Mouse (Mus musculus): ENCODE data around the gene Hip1r. TPM values are rescaled to one million over a fixed set of nuclear protein-coding genes. Genes with fewer than 3 reads are reported as not detected.

Hip1r gene
- polyA plus RNA-seq, 1 experiment, result 10.5 TPM

GRCm38 (mm10) chr5:124025146-124025545 lies 51.7 kb downstream of the Hip1r start:
- Histone ChIP-seq H3K4me3 (no peak overlapping the region), H3K4me2 (ENCODE audit: low read depth) (no peak overlapping the region), H3K36me3 (ENCODE audit: control insufficient read depth, insufficient read depth) (no peaks in the 10 kb centered on the region), H3K27me3 (ENCODE audit: control insufficient read depth, insufficient read depth, insufficient read length) (no peaks in the 10 kb centered on the region), H3ac (ENCODE audit: control insufficient read depth, insufficient read length) (no peak overlapping the region), H3K79me2 (ENCODE audit: control insufficient read depth, insufficient read depth) (peaks cover 98% of the 10 kb centered on the region)
- TF ChIP-seq TCF12 (IDR thresholded peaks at IDR 0.05; ENCODE audit: insufficient read depth, poor library complexity, severe bottlenecking), result no peak
- TF ChIP-seq MAX (IDR thresholded peaks at IDR 0.05; ENCODE audit: low read depth), result no peak
- TF ChIP-seq POLR2AphosphoS2 (IDR thresholded peaks at IDR 0.05; ENCODE audit: insufficient read length, low read depth), result no peak
- no peak for TF ChIP-seq REST (IDR thresholded peaks at IDR 0.05; ENCODE audit: insufficient read depth, insufficient read length)
- no peak for TF ChIP-seq MYOD1 (IDR thresholded peaks at IDR 0.05; ENCODE audit: control insufficient read depth in 1 of 3, insufficient read length in 2 of 3, low read depth in 2 of 3)
- no peak for TF ChIP-seq CEBPB (IDR thresholded peaks at IDR 0.05; ENCODE audit: insufficient read depth, poor library complexity, severe bottlenecking)
- TF ChIP-seq SRF (IDR thresholded peaks at IDR 0.05; ENCODE audit: control insufficient read depth, insufficient read length, low read depth), result no peak
- no peak for TF ChIP-seq USF1 (IDR thresholded peaks at IDR 0.05; ENCODE audit: low read depth)
- no peak for TF ChIP-seq E2F4 (IDR thresholded peaks at IDR 0.05; ENCODE audit: insufficient read depth)
- TF ChIP-seq POLR2A (IDR thresholded peaks at IDR 0.05; ENCODE audit: insufficient read length, low read depth), result no peak
- no peak for TF ChIP-seq TCF3 (IDR thresholded peaks at IDR 0.05; ENCODE audit: insufficient read length, low read depth)
- TF ChIP-seq MYOG (IDR thresholded peaks at IDR 0.05; ENCODE audit: control insufficient read depth in 1 of 3, insufficient read depth in 1 of 3, insufficient read length in 2 of 3, low read depth in 2 of 3), result no peak

GRCm38 (mm10) chr5:124025587-124026441 lies 52.4 kb downstream of the Hip1r start:
- Histone ChIP-seq H3K4me3 (no peak overlapping the region), H3K4me2 (ENCODE audit: low read depth) (no peak overlapping the region), H3ac (ENCODE audit: control insufficient read depth, insufficient read length) (no peak overlapping the region), H3K79me2 (ENCODE audit: control insufficient read depth, insufficient read depth) (peaks cover 98% of the 10 kb centered on the region), H3K27me3 (ENCODE audit: control insufficient read depth, insufficient read depth, insufficient read length) (no peaks in the 10 kb centered on the region), H3K36me3 (ENCODE audit: control insufficient read depth, insufficient read depth) (no peaks in the 10 kb centered on the region)
- TF ChIP-seq MYOD1 (IDR thresholded peaks at IDR 0.05; ENCODE audit: control insufficient read depth in 1 of 3, insufficient read length in 2 of 3, low read depth in 2 of 3), result no peak
- TF ChIP-seq POLR2A (IDR thresholded peaks at IDR 0.05; ENCODE audit: insufficient read length, low read depth), result no peak
- TF ChIP-seq TCF3 (IDR thresholded peaks at IDR 0.05; ENCODE audit: insufficient read length, low read depth), result no peak
- TF ChIP-seq E2F4 (IDR thresholded peaks at IDR 0.05; ENCODE audit: insufficient read depth), result no peak

GRCm38 (mm10) chr5:124026568-124026967 lies 53.1 kb downstream of the Hip1r start:
- TF ChIP-seq SRF (IDR thresholded peaks at IDR 0.05; ENCODE audit: control insufficient read depth, insufficient read length, low read depth), result no peak
- no peak for TF ChIP-seq USF1 (IDR thresholded peaks at IDR 0.05; ENCODE audit: low read depth)
- TF ChIP-seq TCF12 (IDR thresholded peaks at IDR 0.05; ENCODE audit: insufficient read depth, poor library complexity, severe bottlenecking), result no peak
- no peak for TF ChIP-seq REST (IDR thresholded peaks at IDR 0.05; ENCODE audit: insufficient read depth, insufficient read length)
- no peak for TF ChIP-seq E2F4 (IDR thresholded peaks at IDR 0.05; ENCODE audit: insufficient read depth)
- Histone ChIP-seq H3K4me2 (ENCODE audit: low read depth) (no peak overlapping the region), H3K36me3 (ENCODE audit: control insufficient read depth, insufficient read depth) (no peaks in the 10 kb centered on the region), H3ac (ENCODE audit: control insufficient read depth, insufficient read length) (no peak overlapping the region), H3K79me2 (ENCODE audit: control insufficient read depth, insufficient read depth) (peaks cover 97% of the 10 kb centered on the region), H3K27me3 (ENCODE audit: control insufficient read depth, insufficient read depth, insufficient read length) (no peaks in the 10 kb centered on the region), H3K4me3 (no peak overlapping the region)

GRCm38 (mm10) chr5:124027702-124028470 lies 54.5 kb downstream of the Hip1r start:
- Histone ChIP-seq H3K4me3 (no peak overlapping the region), H3K36me3 (ENCODE audit: control insufficient read depth, insufficient read depth) (no peaks in the 10 kb centered on the region), H3ac (ENCODE audit: control insufficient read depth, insufficient read length) (no peak overlapping the region), H3K27me3 (ENCODE audit: control insufficient read depth, insufficient read depth, insufficient read length) (no peaks in the 10 kb centered on the region), H3K79me2 (ENCODE audit: control insufficient read depth, insufficient read depth) (peaks cover 88% of the 10 kb centered on the region), H3K4me2 (ENCODE audit: low read depth) (no peak overlapping the region)
- TF ChIP-seq TCF3 (IDR thresholded peaks at IDR 0.05; ENCODE audit: insufficient read length, low read depth), result no peak
- no peak for TF ChIP-seq TCF12 (IDR thresholded peaks at IDR 0.05; ENCODE audit: insufficient read depth, poor library complexity, severe bottlenecking)
- TF ChIP-seq E2F4 (IDR thresholded peaks at IDR 0.05; ENCODE audit: insufficient read depth), result no peak
- TF ChIP-seq POLR2AphosphoS2 (IDR thresholded peaks at IDR 0.05; ENCODE audit: insufficient read length, low read depth), result no peak
- no peak for TF ChIP-seq CEBPB (IDR thresholded peaks at IDR 0.05; ENCODE audit: insufficient read depth, poor library complexity, severe bottlenecking)
- TF ChIP-seq REST (IDR thresholded peaks at IDR 0.05; ENCODE audit: insufficient read depth, insufficient read length), result no peak
- no peak for TF ChIP-seq USF1 (IDR thresholded peaks at IDR 0.05; ENCODE audit: low read depth)
- TF ChIP-seq SRF (IDR thresholded peaks at IDR 0.05; ENCODE audit: control insufficient read depth, insufficient read length, low read depth), result no peak
- no peak for TF ChIP-seq MYOD1 (IDR thresholded peaks at IDR 0.05; ENCODE audit: control insufficient read depth in 1 of 3, insufficient read length in 2 of 3, low read depth in 2 of 3)
- no peak for TF ChIP-seq MAX (IDR thresholded peaks at IDR 0.05; ENCODE audit: low read depth)
- no peak for TF ChIP-seq POLR2A (IDR thresholded peaks at IDR 0.05; ENCODE audit: insufficient read length, low read depth)
- no peak for TF ChIP-seq MYOG (IDR thresholded peaks at IDR 0.05; ENCODE audit: control insufficient read depth in 1 of 3, insufficient read depth in 1 of 3, insufficient read length in 2 of 3, low read depth in 2 of 3)

Measured in myocyte (in vitro differentiated cells).